Mouse (Mus musculus) small intestine, adult 2 months (tissue): ENCODE measurements around the gene Atad3a. TPM values are rescaled to one million over a fixed set of nuclear protein-coding genes. Genes with fewer than 3 reads are reported as not detected.

Experiments
- H3K27ac ChIP-seq: fragments of 200-500 bp; 2 replicates; pipeline ENCODE4 v1.5.1; 2012; ENCODE audit warnings: low read depth, low read length, control low read depth, inconsistent platforms; ENCODE audit not compliant: insufficient read depth
- H3K27me3 ChIP-seq: fragments of 200-500 bp; 2 replicates; pipeline ENCODE4 v1.6.1; 2012; ENCODE audit warnings: mild to moderate bottlenecking, moderate library complexity, low read length, inconsistent platforms; ENCODE audit not compliant: control insufficient read depth, insufficient read depth
- H3K36me3 ChIP-seq: fragments of 200-500 bp; 2 replicates; pipeline ENCODE4 v1.6.1; 2012; ENCODE audit warnings: mild to moderate bottlenecking, low read length, control low read depth, inconsistent platforms; ENCODE audit not compliant: control insufficient read depth, insufficient read depth
- H3K4me1 ChIP-seq: fragments of 200-500 bp; 2 replicates; pipeline ENCODE4 v1.6.1; 2012; ENCODE audit warnings: low read length, inconsistent platforms, mixed read lengths; ENCODE audit not compliant: control insufficient read depth, insufficient read depth, insufficient read length
- H3K4me3 ChIP-seq: fragments of 200-500 bp; 2 replicates; pipeline ENCODE4 v1.5.1; 2012; ENCODE audit warnings: low read depth, mild to moderate bottlenecking, control low read depth, inconsistent platforms, low read length, moderate library complexity
- CTCF ChIP-seq: fragments of 200-500 bp; IDR thresholded peaks from 2 replicates; pipeline ENCODE4 v1.5.1; 2012; ENCODE audit warnings: low read depth, mild to moderate bottlenecking, control low read depth, inconsistent platforms, low read length, moderate library complexity, mixed read lengths; ENCODE audit not compliant: insufficient replicate concordance, insufficient read length; ENCODE audit errors: extremely low read depth
- POLR2A ChIP-seq: fragments of 200-500 bp; IDR thresholded peaks from 2 replicates; pipeline ENCODE4 v1.6.1; 2012; ENCODE audit warnings: low read depth, mild to moderate bottlenecking, control low read depth, inconsistent platforms, low read length, moderate library complexity
- WGBS: fragments of 180-500 bp; shearing (Covaris S2); methylation state at CpG from one replicate; pipeline ENCODE4 v1.1.7; 2018; 5-methylcytosine and 5-hydroxymethylcytosine counted together
- polyA plus RNA-seq: library from polyadenylated mRNA; depleted of rRNA; stranded (reverse); fragments of >200 nt; gene quantifications from 2 replicates; pipeline ENCODE4 v1.2.3, GENCODE M21; 2012; rRNA removed

Atad3a gene
- polyA plus RNA-seq, 1 experiment: 65.5 TPM

DNA sequence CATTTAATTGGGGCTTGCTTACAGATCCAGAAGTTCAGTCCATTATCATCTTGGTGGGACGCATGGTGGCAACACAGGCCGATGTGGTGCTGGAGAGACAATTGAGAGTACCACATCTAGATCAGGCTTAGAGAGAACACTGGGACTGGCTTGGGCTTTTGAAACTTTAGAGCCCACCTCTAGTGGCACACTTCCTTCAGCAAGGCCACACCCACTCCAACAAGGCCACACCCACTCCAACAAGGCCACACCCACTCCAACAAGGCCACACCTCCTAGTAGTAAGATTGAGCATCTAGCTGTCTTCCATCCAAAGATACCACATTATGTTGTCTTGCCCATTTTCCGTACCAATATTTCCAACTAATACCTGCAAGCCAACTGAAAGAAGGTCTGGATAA lies 68.5 kb downstream of the Atad3a start:
- TF ChIP-seq CTCF (no peak), POLR2A (no peak)

More for the DNA sequence above, 68.5 kb downstream of the Atad3a start:
- Histone ChIP-seq H3K27ac (no peak overlapping the region), H3K4me3 (no peak overlapping the region), H3K4me1 (peaks cover 25% of the 10 kb centered on the region), H3K27me3 (no peaks in the 10 kb centered on the region), H3K36me3 (no peaks in the 10 kb centered on the region)
- WGBS: 95% methylated on average over 3 of the region's 3 CpGs

Other genes starting within 250 kb of the Atad3a start
- 76.8 and 135 TPM in 2 replicates for gene Nadk, start 198.7 kb downstream of the Atad3a start, polyA plus RNA-seq
- 14.2 and 20.1 TPM in 2 replicates for gene Slc35e2, start 159.7 kb downstream of the Atad3a start, polyA plus RNA-seq
- gene Cdk11b, start 136.2 kb downstream of the Atad3a start, polyA plus RNA-seq: 24.6 and 51.4 TPM in 2 replicates
- gene Gm10563, start 115.7 kb downstream of the Atad3a start, polyA plus RNA-seq: not detected in 2 replicates
- gene Mmp23, start 107.7 kb downstream of the Atad3a start, polyA plus RNA-seq: 32.6 and 55.1 TPM in 2 replicates
- 46.3 and 85.4 TPM in 2 replicates for gene Mib2, start 91.9 kb downstream of the Atad3a start, polyA plus RNA-seq
- gene Fndc10, start 66.8 kb downstream of the Atad3a start, polyA plus RNA-seq: 12.5 and 24.0 TPM in 2 replicates
- gene Ssu72, start 56.3 kb downstream of the Atad3a start, polyA plus RNA-seq: 87.2 and 140 TPM in 2 replicates
- gene Tmem240, start 26.3 kb downstream of the Atad3a start, polyA plus RNA-seq: 0.53 and 0.80 TPM in 2 replicates
- 18.5 and 125 TPM in 2 replicates for gene Vwa1, start 13.6 kb upstream of the Atad3a start, polyA plus RNA-seq
- gene Tmem88b, start 24.8 kb upstream of the Atad3a start, polyA plus RNA-seq: 0.63 and 2.6 TPM in 2 replicates
- not detected in 2 replicates for gene Ankrd65, start 29.3 kb upstream of the Atad3a start, polyA plus RNA-seq
- 34.5 and 36.4 TPM in 2 replicates for gene Mrpl20, start 41.8 kb upstream of the Atad3a start, polyA plus RNA-seq
- 20.5 and 31.3 TPM in 2 replicates for gene Ccnl2, start 51.4 kb upstream of the Atad3a start, polyA plus RNA-seq
- gene Aurkaip1, start 70.2 kb upstream of the Atad3a start, polyA plus RNA-seq: 113 and 159 TPM in 2 replicates
- gene Mxra8, start 78.6 kb upstream of the Atad3a start, polyA plus RNA-seq: 67.9 and 98.1 TPM in 2 replicates
- 111 and 153 TPM in 2 replicates for gene Dvl1, start 86.3 kb upstream of the Atad3a start, polyA plus RNA-seq
- gene Tas1r3, start 102.3 kb upstream of the Atad3a start, polyA plus RNA-seq: 1.0 and 1.8 TPM in 2 replicates
- 65.7 and 69.1 TPM in 2 replicates for gene Cptp, start 108.3 kb upstream of the Atad3a start, polyA plus RNA-seq
- gene Ints11, start 108.5 kb upstream of the Atad3a start, polyA plus RNA-seq: 15.0 and 26.0 TPM in 2 replicates
- gene Pusl1, start 130.7 kb upstream of the Atad3a start, polyA plus RNA-seq: 25.2 and 30.8 TPM in 2 replicates
- gene Acap3, start 130.7 kb upstream of the Atad3a start, polyA plus RNA-seq: 11.1 and 15.9 TPM in 2 replicates
- 73.5 and 206 TPM in 2 replicates for gene Ube2j2, start 182.7 kb upstream of the Atad3a start, polyA plus RNA-seq
- gene C1qtnf12, start 201.2 kb upstream of the Atad3a start, polyA plus RNA-seq: 47.8 and 186 TPM in 2 replicates
- gene B3galt6, start 231.6 kb upstream of the Atad3a start, polyA plus RNA-seq: 5.5 and 7.4 TPM in 2 replicates
- 44.0 and 80.5 TPM in 2 replicates for gene Sdf4, start 231.8 kb upstream of the Atad3a start, polyA plus RNA-seq